Mouse (Mus musculus) heart, adult 2 months (tissue): ENCODE measurements at regions not wholly inside any gene's neighbourhood (a gene's known extent, or its start where the extent isn't known, plus 50 kb on each side); places are given as distances from the start of the nearest gene placed in this dataset.

Experiments used
- CTCF ChIP-seq: fragments of 200-600 bp; IDR thresholded peaks from 2 replicates; pipeline ENCODE4 v1.8.1; 2022; ENCODE audit warnings: antibody characterized with exemption, mild to moderate bottlenecking, moderate library complexity
- POLR2A ChIP-seq: fragments of 200-500 bp; IDR thresholded peaks from 2 replicates; pipeline ENCODE4 v1.6.1; 2011; ENCODE audit warnings: mild to moderate bottlenecking, low read depth, low read length, control low read depth; ENCODE audit not compliant: insufficient read depth

GRCm38 (mm10) chr4:31366172-31366571 is 597.7 kb upstream of the Map3k7 start:
- TF ChIP-seq CTCF (no peak), POLR2A (no peak)
